Mouse (Mus musculus) midbrain, embryonic 14.5 days (tissue): Measurements from ENCODE around the gene Harbi1. TPM values are rescaled to one million over a fixed set of nuclear protein-coding genes. Genes with fewer than 3 reads are reported as not detected.

ENCODE experiments used
- polyA plus RNA-seq: library from polyadenylated mRNA; unstranded; fragments of >200 nt; fragmentation: Nextera tagmentation; extraction: Ambion mirVana; gene quantifications from 2 replicates; pipeline ENCODE4 v1.2.1, GENCODE M21; 2014

Harbi1 gene
- polyA plus RNA-seq, 1 experiment from 2014 or later: 18.2 TPM

Other genes starting within 250 kb of the Harbi1 start
- gene Ckap5, start 184.1 kb upstream of the Harbi1 start, polyA plus RNA-seq: 117 and 152 TPM in 2 replicates
- 0.11 TPM in 2 replicates for gene F2, start 74.4 kb upstream of the Harbi1 start, polyA plus RNA-seq
- gene Zfp408, start 61.1 kb upstream of the Harbi1 start, polyA plus RNA-seq: 8.3 and 10.8 TPM in 2 replicates
- gene Arhgap1, start 61.0 kb upstream of the Harbi1 start, polyA plus RNA-seq: 96.1 and 101 TPM in 2 replicates
- 36.3 and 45.0 TPM in 2 replicates for gene Atg13, start 276 bp upstream of the Harbi1 start, polyA plus RNA-seq
- gene Ambra1, start 19.3 kb downstream of the Harbi1 start, polyA plus RNA-seq: 22.8 and 26.3 TPM in 2 replicates
- gene Chrm4, start 216.4 kb downstream of the Harbi1 start, polyA plus RNA-seq: 0.34 and 0.65 TPM in 2 replicates
- 131 and 196 TPM in 2 replicates for gene Mdk, start 221.4 kb downstream of the Harbi1 start, polyA plus RNA-seq
- 0.14 and 0.26 TPM in 2 replicates for gene Gm9821, start 234.9 kb downstream of the Harbi1 start, polyA plus RNA-seq